Mouse (Mus musculus) CH12.LX (cell line): ENCODE measurements around the gene C1qc.

Experiments
- CTCF ChIP-seq, 2 experiments: IDR thresholded peaks in 1 of 2; conservative IDR thresholded peaks in 1 of 2; 2 replicates each; pipeline ENCODE4 v1.5.1; 2011 to 2012; ENCODE audit warnings: low read depth in 2 of 2, low read length in 2 of 2, improper control_type of control experiment in 1 of 2, inconsistent platforms in 1 of 2, mild to moderate bottlenecking in 1 of 2, moderate library complexity in 1 of 2
- USF1 ChIP-seq: IDR thresholded peaks from 2 replicates; pipeline ENCODE4 v1.6.1; 2014; ENCODE audit warnings: low read depth, mild to moderate bottlenecking, inconsistent platforms, low read length, improper control_type of control experiment

GRCm38 (mm10) chr4:136865531-136865930, 27.3 kb downstream of the C1qc start:
- TF ChIP-seq CTCF (conservative IDR thresholded peaks at IDR 0.05 in 1 of 2, IDR thresholded peaks at IDR 0.05 in 1 of 2; ENCODE audit: low read depth in 2 of 2, low read length in 2 of 2) (no peak), USF1 (no peak)
